Mouse (Mus musculus) lung, embryonic 16.5 days (tissue): ENCODE results near the gene Nfatc3. TPM values are rescaled to one million over a fixed set of nuclear protein-coding genes. Genes with fewer than 3 reads are reported as not detected.

Experiments used
- ATAC-seq: fragments of 200-750 bp; cut with Nextera tagmentation; 2 replicates; pipeline ENCODE4 v1.8.0; 2017; ENCODE audit warnings: low read depth, mild to moderate bottlenecking, moderate library complexity
- H3K27ac ChIP-seq: fragments of 300-500 bp; sonication (generic); 2 replicates; pipeline ENCODE4 v1.5.1; 2014; ENCODE audit warnings: mild to moderate bottlenecking, control low read depth, low read length
- H3K27me3 ChIP-seq: fragments of 300-500 bp; sonication (generic); 2 replicates; pipeline ENCODE4 v1.6.1; 2014; ENCODE audit warnings: low read depth, low read length, mixed read lengths; ENCODE audit not compliant: control insufficient read depth, insufficient read depth
- H3K36me3 ChIP-seq: fragments of 300-500 bp; sonication (generic); 2 replicates; pipeline ENCODE4 v1.6.1; 2014; ENCODE audit warnings: low read length; ENCODE audit not compliant: control insufficient read depth, insufficient read depth
- H3K4me1 ChIP-seq: fragments of 300-500 bp; sonication (generic); replicated peaks from 2 replicates; pipeline ENCODE4 v1.6.1; 2014; ENCODE audit warnings: low read length, mixed read lengths; ENCODE audit not compliant: control insufficient read depth, insufficient read depth
- H3K4me2 ChIP-seq: fragments of 300-500 bp; sonication (generic); 2 replicates; pipeline ENCODE4 v1.6.1; 2014; ENCODE audit warnings: low read depth, low read length, control low read depth
- H3K4me3 ChIP-seq: fragments of 300-500 bp; sonication (generic); 2 replicates; pipeline ENCODE4 v1.5.1; 2014; ENCODE audit warnings: mild to moderate bottlenecking, low read length, control low read depth
- H3K9ac ChIP-seq: fragments of 300-500 bp; sonication (generic); 2 replicates; pipeline ENCODE4 v1.6.1; 2014; ENCODE audit warnings: low read length, control low read depth
- H3K9me3 ChIP-seq: fragments of 300-500 bp; sonication (generic); 2 replicates; pipeline ENCODE4 v1.6.1; 2016; ENCODE audit warnings: low read length; ENCODE audit not compliant: control insufficient read depth
- WGBS: fragments of 180-500 bp; shearing (Covaris S2); extraction: QIAGEN DNeasy Blood & Tissue Kit; methylation state at CpG from one replicate; pipeline ENCODE4 v1.1.7; 2014; 5-methylcytosine and 5-hydroxymethylcytosine counted together
- polyA plus RNA-seq: library from polyadenylated mRNA; unstranded; fragments of >200 nt; fragmentation: Nextera tagmentation; extraction: Ambion mirVana; gene quantifications from 2 replicates; pipeline ENCODE4 v1.2.1, GENCODE M21; 2015

Nfatc3 gene
- polyA plus RNA-seq, 1 experiment from 2014 or later = 6.0 TPM

DNA sequence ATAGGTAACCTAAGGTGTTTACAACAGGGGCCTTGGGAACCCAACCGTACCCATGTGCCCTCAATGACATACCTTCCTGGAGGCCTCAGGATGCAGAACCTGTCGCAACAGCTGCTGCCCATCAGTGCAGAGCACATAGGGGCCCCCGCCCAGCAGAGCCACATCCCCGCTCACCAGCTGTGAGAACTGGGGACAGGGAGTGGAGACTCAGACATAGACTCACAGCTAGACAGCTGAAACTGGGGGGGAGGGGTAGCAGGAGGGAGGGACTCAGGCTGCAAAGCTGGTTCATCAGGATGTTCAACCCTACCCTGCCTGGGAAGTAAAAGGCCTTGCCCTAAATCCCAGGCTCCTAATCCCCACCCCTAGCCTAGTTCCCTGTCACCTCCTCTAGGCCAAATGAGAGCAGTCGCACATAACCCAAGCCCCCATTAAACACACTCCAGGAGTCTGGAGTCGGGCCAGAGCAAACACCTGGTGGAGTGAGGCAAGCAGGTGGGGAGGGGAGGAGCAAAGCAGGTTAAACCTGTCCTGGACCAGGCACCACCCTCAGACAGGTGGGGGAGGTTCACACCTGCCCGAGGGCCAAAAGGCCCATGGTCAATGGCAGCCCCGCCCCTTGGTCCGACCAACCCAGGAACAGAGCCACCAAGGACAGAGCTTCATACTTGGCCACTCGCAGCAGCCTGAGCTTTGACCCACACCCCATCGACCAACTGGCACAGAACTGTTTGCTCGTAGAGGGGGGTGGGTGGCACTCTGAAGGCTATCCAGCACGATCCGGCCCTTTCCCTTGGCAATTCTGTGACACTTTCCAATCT lies 76.3 kb downstream of the Nfatc3 start:
- H3K4me3 ChIP-seq = peak overlapping the region; percentile 64
- H3K27me3 ChIP-seq = peaks cover 23% of the 10 kb centered on the region
- peaks cover 7% of the 10 kb centered on the region; the same call in 1 of the 2 replicates for H3K4me1 ChIP-seq
- peak; percentile 79 for ATAC-seq
- peaks cover 17% of the 10 kb centered on the region for H3K36me3 ChIP-seq
- H3K9ac ChIP-seq = peak overlapping the region; percentile 68
- no peaks in the 10 kb centered on the region for H3K9me3 ChIP-seq
- H3K27ac ChIP-seq = peak overlapping the region; percentile 86
- peak overlapping the region; percentile 68 for H3K4me2 ChIP-seq
- whole genome bisulfite sequencing = 15% methylated on average over 14 of the region's 14 CpGs

DNA sequence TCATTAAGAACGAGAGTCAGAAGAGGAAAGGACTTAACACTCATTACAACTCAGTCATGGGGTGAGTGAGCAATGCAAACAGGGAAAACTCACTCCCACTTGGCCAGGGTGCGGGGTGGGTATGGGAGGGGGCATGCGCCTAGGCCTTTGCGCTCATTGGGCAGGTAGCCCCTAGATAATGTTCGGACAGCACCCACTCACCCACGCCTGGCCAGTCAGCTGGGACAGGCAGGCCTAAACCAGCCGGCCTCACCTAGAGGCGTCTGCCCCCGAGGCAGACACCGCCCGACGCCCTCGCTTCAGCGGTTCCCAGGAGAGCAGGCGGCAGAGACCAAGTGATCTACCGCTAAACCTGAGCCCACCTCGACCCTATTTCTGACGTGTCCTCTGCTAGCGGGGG lies 77.0 kb downstream of the Nfatc3 start:
- H3K4me2 ChIP-seq = peak overlapping the region; percentile 68
- 4% methylated on average over 19 of the region's 19 CpGs for WGBS
- H3K4me3 ChIP-seq = peak overlapping the region; percentile 64
- H3K9ac ChIP-seq = peak overlapping the region; percentile 68
- H3K27ac ChIP-seq = peak overlapping the region; percentile 86
- peaks cover 23% of the 10 kb centered on the region for H3K27me3 ChIP-seq
- H3K4me1 ChIP-seq = peaks cover 7% of the 10 kb centered on the region; the same call in 1 of the 2 replicates
- peak; percentile 16 for ATAC-seq
- no peaks in the 10 kb centered on the region for H3K9me3 ChIP-seq
- peaks cover 15% of the 10 kb centered on the region for H3K36me3 ChIP-seq

DNA sequence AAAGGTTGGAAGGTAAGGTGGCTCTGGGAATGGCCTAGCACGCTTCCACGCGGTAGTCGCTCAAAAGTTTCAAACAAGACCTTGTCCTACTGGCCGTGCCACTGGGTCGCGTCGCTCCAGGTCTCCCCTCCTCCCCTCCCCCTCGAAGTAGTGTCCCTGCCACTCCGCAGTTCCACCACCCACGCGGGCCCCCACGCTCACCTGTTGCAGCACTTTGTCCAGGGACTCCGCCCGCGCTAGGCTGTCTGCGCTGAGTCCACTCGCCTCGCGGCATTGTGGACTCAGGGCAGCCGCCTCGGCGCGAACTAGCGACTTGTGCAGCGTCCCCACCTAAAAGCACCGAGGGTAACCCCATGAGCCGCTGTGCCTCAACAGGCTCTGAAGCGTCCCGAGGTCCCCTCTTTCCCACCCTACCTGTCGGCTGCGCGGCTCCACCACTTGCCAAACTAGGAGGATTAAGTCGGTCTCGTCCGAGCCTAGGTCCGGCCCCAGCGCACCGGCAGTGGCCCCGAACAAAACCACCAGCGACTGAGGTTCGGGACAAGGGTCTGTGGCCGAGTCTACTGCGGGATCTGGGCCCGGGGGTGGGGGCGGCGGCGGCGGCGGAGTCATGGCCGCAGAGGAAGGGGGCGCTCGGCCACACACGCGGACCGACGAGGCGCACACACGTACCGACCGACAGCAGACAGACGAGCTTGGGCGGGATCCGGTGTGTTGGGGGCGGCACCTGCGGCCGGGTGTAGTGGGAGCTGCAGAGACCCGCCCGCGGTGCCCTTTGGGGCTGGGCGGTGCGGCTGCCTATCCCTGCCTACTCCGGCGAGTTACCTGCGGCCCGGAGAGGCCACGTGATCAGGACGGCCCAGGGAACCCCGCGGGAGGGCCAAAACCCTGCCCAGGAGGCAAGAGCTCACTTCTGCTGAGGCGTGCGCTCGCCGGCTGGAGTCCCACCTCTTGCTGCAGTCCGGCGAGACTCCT lies 77.8 kb downstream of the Nfatc3 start, which contains the start of gene Esrp2:
Gene Esrp2 (minus strand): TSS at position 819 of the 975 bp plus-strand sequence.
- Histone ChIP-seq H3K36me3 (peaks cover 12% of the 10 kb centered on the region), H3K9me3 (no peaks in the 10 kb centered on the region), H3K4me2 (peak within 1 kb of the TSS; percentile 68), H3K9ac (peak within 1 kb of the TSS; percentile 68), H3K4me3 (peak within 1 kb of the TSS; percentile 64), H3K27ac (peak within 1 kb of the TSS; percentile 86), H3K4me1 (peaks cover 12% of the 10 kb centered on the region; the same call in 1 of the 2 replicates), H3K27me3 (peaks cover 23% of the 10 kb centered on the region)
- under 1% methylated on average over 83 of the region's 86 CpGs for WGBS
- ATAC-seq = peak; percentile 74

DNA sequence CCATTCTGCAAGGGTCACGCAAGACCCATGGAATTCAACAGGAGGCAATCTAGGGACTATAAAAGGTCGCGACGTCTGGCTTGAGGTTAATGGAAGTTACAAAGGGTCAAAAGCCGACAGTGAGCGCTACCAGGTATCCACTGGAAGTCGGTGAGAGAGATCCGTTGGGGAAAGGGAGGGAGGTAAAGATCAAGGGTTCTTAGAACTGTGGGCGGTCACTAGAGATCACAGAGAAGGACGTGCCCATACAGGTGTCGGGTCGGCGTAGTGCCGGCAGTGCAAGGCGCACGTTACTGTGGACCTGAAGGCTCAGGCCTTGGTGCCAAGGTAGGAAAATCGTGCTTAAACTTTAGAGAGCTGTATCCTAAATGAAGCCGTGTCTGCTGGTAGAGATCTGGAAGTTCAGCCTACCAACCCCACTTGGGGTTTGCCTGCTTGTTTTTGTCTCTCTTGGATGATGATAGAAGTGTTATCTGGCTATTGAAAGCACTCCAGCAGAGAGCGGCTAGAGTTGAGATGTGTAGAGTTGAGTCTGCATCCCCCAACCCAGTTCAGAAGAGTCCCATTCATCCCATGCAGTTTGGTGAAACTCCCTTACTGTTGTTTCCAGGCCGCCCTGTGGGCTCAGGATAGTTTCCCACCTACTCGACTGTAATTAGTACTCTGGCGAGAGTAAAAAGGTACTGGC lies 78.7 kb downstream of the Nfatc3 start:
- Histone ChIP-seq H3K27ac (peak overlapping the region; percentile 86), H3K36me3 (peaks cover 5% of the 10 kb centered on the region; the same call in 1 of the 2 replicates), H3K4me2 (peak overlapping the region; percentile 68), H3K9me3 (no peaks in the 10 kb centered on the region), H3K27me3 (peaks cover 23% of the 10 kb centered on the region), H3K4me3 (peak overlapping the region; percentile 64), H3K9ac (peak overlapping the region; percentile 68), H3K4me1 (peaks cover 12% of the 10 kb centered on the region; the same call in 1 of the 2 replicates)
- WGBS = 6% methylated on average over 22 of the region's 22 CpGs
- ATAC-seq = no peak

DNA sequence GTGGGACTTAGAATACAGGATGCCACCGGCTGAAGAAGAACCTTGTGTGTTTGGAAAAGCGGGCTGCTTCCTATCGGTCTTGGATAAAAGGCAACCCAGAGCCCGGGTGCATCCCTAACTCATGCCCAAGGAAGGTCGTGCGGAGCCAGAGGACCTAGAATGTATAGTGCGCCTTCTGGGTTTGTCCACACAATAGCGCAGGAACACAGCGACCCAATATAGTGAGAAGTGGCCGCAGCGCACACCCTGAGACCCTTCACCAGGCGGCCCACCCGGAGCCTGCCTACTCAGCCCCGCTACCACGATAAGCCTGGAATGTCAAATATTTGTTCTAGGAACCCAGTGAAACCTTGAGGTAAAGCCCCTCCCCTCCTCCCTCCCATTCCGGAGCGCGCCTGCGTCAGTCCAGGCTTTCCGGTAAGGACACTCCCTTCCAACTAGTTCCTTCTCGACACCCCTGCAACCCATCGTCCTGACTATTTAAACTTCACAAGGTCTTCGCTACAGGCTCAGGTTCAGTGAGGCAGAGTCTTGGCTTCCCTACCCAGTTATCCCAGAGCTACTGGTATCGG lies 79.4 kb downstream of the Nfatc3 start:
- ATAC-seq = peak; percentile 64

DNA sequence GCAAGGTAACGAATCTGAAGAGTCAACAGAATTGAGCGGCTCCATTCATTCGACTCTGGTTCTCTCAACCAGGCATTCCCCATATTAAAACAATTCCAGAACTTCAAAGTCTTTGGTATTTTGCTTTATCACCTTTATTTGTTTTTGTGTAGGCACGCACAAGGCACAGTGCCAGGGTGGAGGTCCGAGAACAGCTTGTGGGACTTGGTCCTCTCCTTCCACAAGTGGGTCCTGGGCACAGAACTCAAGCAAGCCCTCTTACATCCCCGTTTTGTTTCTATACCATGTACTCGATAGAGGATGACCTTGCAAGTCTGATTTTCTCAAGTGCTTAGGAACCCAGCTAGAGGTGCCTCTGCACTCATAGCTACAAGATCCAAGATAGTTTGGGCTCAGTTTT lies 80.0 kb downstream of the Nfatc3 start:
- Histone ChIP-seq H3K9ac (peak overlapping the region; percentile 68), H3K4me1 (peaks cover 12% of the 10 kb centered on the region; the same call in 1 of the 2 replicates)

More for the DNA sequence above, 79.4 kb downstream of the Nfatc3 start:
- 0% methylated on average over 24 of the region's 24 CpGs for WGBS
- Histone ChIP-seq H3K4me3 (peak overlapping the region; percentile 64), H3K36me3 (no peaks in the 10 kb centered on the region), H3K9ac (peak overlapping the region; percentile 68), H3K27ac (peak overlapping the region; percentile 87), H3K27me3 (peaks cover 23% of the 10 kb centered on the region), H3K4me2 (peak overlapping the region; percentile 68), H3K9me3 (no peaks in the 10 kb centered on the region), H3K4me1 (peaks cover 12% of the 10 kb centered on the region; the same call in 1 of the 2 replicates)

DNA sequence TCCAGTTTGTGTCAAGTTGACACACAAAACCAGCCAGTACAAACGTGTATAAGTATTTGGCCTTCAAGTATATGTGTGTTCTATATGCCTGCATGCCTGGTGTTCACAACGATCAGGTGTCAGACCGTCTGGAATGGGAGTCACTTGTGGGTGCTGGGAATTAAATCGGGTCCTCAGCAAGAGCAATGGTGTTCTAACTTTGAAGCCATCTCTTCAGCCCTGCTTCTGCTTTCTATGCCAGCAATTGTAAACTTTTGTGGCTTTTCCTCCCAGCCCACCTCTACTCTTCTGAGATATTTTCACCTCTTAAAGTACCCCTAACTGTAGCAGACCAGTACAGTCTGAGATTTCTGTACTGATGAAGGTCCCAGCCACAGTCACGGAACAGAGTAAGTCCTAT lies 81.6 kb downstream of the Nfatc3 start:
- H3K27ac ChIP-seq = no peak overlapping the region
- no peak overlapping the region for H3K9ac ChIP-seq
- H3K4me1 ChIP-seq = peaks cover 11% of the 10 kb centered on the region; the same call in 1 of the 2 replicates
- H3K4me3 ChIP-seq = no peak overlapping the region
- H3K36me3 ChIP-seq = no peaks in the 10 kb centered on the region
- H3K9me3 ChIP-seq = no peaks in the 10 kb centered on the region
- H3K4me2 ChIP-seq = no peak overlapping the region
- peaks cover 17% of the 10 kb centered on the region for H3K27me3 ChIP-seq
- no peak for ATAC-seq
- WGBS = 49% methylated on average over 5 of the region's 5 CpGs

More for the DNA sequence above, 80.0 kb downstream of the Nfatc3 start:
- peak overlapping the region; percentile 64 for H3K4me3 ChIP-seq
- ATAC-seq = no peak
- no peaks in the 10 kb centered on the region for H3K36me3 ChIP-seq
- no peaks in the 10 kb centered on the region for H3K9me3 ChIP-seq
- peak overlapping the region; percentile 87 for H3K27ac ChIP-seq
- 12% methylated on average over 7 of the region's 7 CpGs for WGBS
- peak overlapping the region; percentile 68 for H3K4me2 ChIP-seq
- H3K27me3 ChIP-seq = peaks cover 23% of the 10 kb centered on the region

DNA sequence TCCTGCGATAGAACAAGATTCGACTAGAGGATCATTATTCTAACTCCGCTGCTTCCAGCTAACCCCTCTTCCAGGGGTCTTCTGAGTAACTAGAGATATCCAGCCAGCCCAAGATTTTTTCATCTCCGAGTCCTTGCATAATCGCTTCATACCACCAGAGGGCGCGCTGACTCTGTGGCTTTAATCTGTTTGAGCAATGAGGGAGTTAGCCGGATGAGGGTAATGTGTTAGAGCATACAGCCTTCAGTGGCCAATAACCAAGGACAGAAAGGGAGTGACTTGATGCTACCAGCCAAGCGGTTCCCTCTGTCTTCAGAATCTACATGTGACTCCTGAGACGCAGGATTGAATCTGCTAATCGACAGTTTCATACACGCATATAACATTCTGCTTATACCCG lies 82.1 kb downstream of the Nfatc3 start:
- Histone ChIP-seq H3K4me2 (no peak overlapping the region), H3K36me3 (no peaks in the 10 kb centered on the region), H3K4me3 (no peak overlapping the region), H3K27me3 (peaks cover 11% of the 10 kb centered on the region), H3K4me1 (peaks cover 11% of the 10 kb centered on the region; the same call in 1 of the 2 replicates), H3K27ac (no peak overlapping the region), H3K9ac (no peak overlapping the region), H3K9me3 (no peaks in the 10 kb centered on the region)
- 11% methylated on average over 13 of the region's 13 CpGs for WGBS
- no peak for ATAC-seq
